Mouse (Mus musculus) lung, postnatal 0 days (tissue): ENCODE measurements at regions not wholly inside any gene's neighbourhood (a gene's known extent, or its start where the extent isn't known, plus 50 kb on each side); places are given as distances from the start of the nearest gene placed in this dataset.

Experiments used
- CTCF ChIP-seq: IDR thresholded peaks from 2 replicates; pipeline ENCODE4 v1.5.1; 2016; ENCODE audit warnings: antibody characterized with exemption, mild to moderate bottlenecking
- EP300 ChIP-seq: IDR thresholded peaks from 2 replicates; pipeline ENCODE4 v1.6.1; 2016; ENCODE audit warnings: antibody characterized with exemption, mild to moderate bottlenecking, control low read depth

DNA sequence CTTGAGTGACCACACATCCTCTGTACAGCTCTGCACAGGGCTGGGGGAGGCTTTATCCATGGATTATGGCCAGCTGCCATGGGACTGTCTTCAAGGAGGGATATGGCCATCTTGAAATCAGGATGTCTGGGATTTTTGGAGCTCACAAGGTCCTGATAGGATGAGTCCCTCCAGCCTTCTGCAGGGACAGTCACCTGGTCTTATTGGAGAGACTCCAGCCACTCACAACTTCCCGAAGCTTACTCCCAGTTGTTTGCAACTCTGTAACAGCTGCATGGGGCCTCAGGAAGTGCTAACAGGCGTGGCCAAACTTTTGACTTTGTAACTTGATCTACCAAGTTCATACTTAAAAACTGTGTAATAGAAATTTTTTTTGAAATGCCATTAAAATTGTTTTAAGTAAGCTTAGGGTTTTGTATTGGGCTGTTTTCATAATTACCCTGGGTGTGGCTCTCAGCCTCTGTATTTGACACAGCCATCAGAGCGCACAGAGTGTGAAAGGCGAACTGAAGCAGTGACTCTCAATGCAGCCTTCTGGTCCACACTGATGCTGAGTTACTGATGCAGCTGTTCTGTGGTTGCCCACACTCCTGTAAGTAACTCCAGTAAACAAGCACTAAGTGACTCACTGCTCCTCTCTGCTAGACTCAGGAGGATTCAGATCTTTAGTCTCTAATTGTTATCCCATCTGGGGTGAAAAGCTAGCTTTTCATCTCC is 84.0 kb upstream of the Zc3h12a start:
- no peak for TF ChIP-seq CTCF
- no peak for TF ChIP-seq EP300
